Mouse (Mus musculus): ENCODE data around the gene Riiad1. TPM values are rescaled to one million over a fixed set of nuclear protein-coding genes. Genes with fewer than 3 reads are reported as not detected.

The Riiad1 gene
- polyA plus RNA-seq, 1 experiment from 2014 or later = 12.9 TPM

DNA sequence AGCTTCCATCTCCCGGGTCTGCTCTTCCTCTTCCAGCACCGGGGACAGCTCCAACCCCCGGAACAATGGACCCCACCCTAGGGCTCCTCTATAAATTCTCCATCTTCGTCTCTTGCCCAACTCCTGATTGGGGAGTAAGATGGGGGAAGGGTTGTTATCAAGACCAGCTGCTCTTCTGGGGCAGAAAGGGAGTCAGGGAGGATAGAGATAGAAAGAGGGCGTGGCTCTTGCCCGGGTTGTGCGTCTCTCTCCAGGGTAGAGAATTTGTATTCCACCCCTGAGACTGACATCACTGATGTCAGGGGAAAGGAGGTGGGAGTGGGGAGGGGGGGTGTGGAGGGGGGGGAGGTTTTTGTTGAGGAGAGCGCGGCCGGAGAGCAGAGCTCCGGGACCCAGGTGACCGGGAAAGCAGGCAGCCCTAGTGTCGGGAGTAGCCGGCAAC is 2.1 kb downstream of the Riiad1 start, which contains the start of gene Celf3:
Gene Celf3 (plus strand): TSS at position 315 of the 442 bp plus-strand sequence.
- peak; percentile 90 for ATAC-seq (ENCODE audit: low FRiP score, low read depth)
- under 1% methylated on average over 14 of the region's 14 CpGs for WGBS
- Histone ChIP-seq H3K27ac (peak within 1 kb of the TSS; percentile 54), H3K9me3 (no peaks in the 10 kb centered on the region), H3K4me3 (peak within 1 kb of the TSS; percentile 59), H3K9ac (peak within 1 kb of the TSS; percentile 86), H3K36me3 (peaks cover 9% of the 10 kb centered on the region; the same call in 1 of the 2 replicates), H3K27me3 (replicated peaks) (peaks cover 6% of the 10 kb centered on the region; the same call in 1 of the 2 replicates), H3K4me1 (peaks cover 48% of the 10 kb centered on the region), H3K4me2 (replicated peaks) (peak within 1 kb of the TSS; percentile 82)

DNA sequence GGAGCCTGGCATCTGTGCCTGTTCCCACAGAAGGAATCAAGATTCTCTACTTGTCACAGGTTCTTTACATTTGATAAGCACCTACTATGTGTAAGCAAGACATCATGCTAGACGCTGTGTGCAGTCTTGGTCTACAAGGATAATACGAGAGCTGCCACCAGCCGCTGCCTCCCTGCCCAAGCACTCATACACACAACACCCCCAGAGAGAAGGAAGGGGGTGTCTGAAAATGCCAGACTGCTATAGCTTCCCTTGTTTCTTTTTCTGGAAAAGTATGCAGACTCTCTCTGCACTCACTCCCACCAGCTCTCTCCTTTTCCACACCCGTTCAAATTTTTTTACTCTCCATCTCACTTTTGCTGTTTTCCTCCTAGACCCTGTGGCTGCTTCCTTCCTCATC is 2.7 kb downstream of the Riiad1 start:
- Histone ChIP-seq H3K4me3 (peak overlapping the region; percentile 59), H3K9ac (peak overlapping the region; percentile 52), H3K4me1 (peaks cover 47% of the 10 kb centered on the region), H3K36me3 (peaks cover 9% of the 10 kb centered on the region; the same call in 1 of the 2 replicates), H3K4me2 (replicated peaks) (peak overlapping the region; percentile 82), H3K9me3 (no peaks in the 10 kb centered on the region), H3K27ac (peak overlapping the region; percentile 32), H3K27me3 (replicated peaks) (peaks cover 6% of the 10 kb centered on the region; the same call in 1 of the 2 replicates)
- 34% methylated on average over 4 of the region's 4 CpGs for WGBS
- ATAC-seq (ENCODE audit: low FRiP score, low read depth) = 0 out of 2 replicates have a peak, but pooled peaks have one; percentile 0

DNA sequence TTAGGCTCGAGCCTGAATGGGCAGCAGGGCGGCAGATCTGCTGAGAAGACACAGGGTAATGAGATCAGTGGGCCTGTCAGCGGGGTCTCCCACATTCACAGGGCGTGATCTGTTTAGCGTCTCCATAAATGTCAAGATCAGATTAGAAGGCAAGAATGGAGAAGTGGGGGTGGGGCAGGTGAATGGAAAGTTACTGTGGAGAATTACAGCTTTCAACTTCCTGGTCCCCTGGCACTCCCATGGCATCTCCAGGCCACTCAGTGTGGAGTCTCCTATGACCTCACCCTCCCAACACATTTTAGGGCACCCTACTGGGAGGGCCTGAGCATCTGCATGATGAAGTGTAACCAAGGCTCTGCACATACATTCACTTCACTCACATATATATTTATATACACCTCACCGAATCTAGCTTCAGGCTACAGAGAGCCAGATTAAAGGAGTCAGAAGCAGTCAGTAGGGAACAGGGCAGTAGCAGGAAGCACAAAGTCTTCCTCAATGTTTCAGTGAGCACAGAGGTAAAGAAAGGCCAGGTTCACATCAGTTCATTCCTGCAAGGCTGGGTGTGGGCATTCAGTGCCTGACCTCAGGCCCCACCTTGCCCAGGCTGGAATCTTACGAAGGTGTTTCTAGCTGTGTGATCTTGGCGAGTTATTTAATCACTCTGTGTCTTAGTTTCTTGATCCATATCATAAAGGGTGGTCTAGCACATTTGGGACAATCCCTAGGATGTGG is 3.7 kb downstream of the Riiad1 start:
- 58% methylated on average over 8 of the region's 8 CpGs for WGBS
- H3K9me3 ChIP-seq = no peaks in the 10 kb centered on the region
- H3K36me3 ChIP-seq = peaks cover 6% of the 10 kb centered on the region; the same call in 1 of the 2 replicates
- no peak overlapping the region for H3K9ac ChIP-seq
- H3K4me2 ChIP-seq (replicated peaks) = no peak overlapping the region
- H3K4me1 ChIP-seq = peaks cover 44% of the 10 kb centered on the region
- H3K27me3 ChIP-seq (replicated peaks) = peaks cover 6% of the 10 kb centered on the region; the same call in 1 of the 2 replicates
- no peak overlapping the region for H3K4me3 ChIP-seq
- no peak for ATAC-seq (ENCODE audit: low FRiP score, low read depth)
- H3K27ac ChIP-seq = no peak overlapping the region

DNA sequence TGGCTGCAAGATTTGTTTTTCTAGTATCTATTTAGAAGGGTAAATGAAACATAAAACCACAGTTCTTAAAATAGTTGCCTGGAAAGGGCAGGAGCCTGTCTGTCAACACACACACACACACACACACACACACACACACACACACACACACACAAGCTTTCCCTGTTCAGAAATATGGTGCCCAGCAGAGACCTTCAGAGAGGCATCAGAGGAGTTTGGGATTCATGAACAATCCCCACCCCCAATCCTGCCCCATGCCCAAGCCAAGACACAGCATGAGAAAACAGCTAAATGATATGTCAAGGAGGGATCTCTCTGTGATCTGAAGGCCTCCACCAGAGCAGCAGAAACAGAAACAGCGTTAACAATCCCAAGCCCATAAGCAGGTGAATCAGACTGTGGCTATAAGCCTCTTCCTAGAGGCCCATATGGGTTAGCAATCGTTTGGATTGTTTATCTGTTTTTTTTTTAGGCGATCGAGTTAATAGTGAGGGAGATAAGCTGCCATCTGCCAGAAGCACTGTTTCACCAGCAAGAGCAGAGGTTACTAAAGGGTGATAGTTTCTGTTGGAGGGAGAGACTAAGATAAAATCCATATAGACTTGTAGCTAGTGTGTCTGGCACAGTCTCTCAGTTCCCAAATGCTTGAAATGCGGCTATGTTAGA is 6.4 kb downstream of the Riiad1 start:
- H3K9me3 ChIP-seq = no peaks in the 10 kb centered on the region
- no peak overlapping the region for H3K4me2 ChIP-seq (replicated peaks)
- no peak for ATAC-seq (ENCODE audit: low FRiP score, low read depth)
- H3K36me3 ChIP-seq = no peaks in the 10 kb centered on the region
- H3K4me1 ChIP-seq = peaks cover 25% of the 10 kb centered on the region
- no peaks in the 10 kb centered on the region for H3K27me3 ChIP-seq (replicated peaks)
- 88% methylated on average over 5 of the region's 5 CpGs for WGBS
- no peak overlapping the region for H3K4me3 ChIP-seq
- no peak overlapping the region for H3K27ac ChIP-seq
- H3K9ac ChIP-seq = no peak overlapping the region

DNA sequence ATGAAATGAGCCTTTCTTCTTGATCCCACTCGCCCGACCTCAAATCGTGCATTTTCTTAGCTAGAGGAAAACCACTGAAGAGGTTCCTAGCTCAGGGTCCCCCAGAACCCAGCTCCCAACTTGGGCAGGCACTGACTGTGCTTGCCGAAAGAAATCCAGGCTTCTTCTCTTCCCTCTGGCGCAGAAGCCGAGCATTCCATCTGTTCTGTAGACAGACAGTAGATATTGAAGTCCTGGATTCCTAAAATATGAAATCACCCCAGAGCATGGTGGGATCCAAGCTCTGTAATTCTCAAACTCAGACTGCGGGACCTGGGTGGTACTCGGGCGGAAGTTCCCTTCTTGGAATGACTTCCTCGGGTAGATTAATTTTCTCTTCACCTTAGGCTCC is 7.0 kb downstream of the Riiad1 start:
- ATAC-seq (ENCODE audit: low FRiP score, low read depth) = no peak

DNA sequence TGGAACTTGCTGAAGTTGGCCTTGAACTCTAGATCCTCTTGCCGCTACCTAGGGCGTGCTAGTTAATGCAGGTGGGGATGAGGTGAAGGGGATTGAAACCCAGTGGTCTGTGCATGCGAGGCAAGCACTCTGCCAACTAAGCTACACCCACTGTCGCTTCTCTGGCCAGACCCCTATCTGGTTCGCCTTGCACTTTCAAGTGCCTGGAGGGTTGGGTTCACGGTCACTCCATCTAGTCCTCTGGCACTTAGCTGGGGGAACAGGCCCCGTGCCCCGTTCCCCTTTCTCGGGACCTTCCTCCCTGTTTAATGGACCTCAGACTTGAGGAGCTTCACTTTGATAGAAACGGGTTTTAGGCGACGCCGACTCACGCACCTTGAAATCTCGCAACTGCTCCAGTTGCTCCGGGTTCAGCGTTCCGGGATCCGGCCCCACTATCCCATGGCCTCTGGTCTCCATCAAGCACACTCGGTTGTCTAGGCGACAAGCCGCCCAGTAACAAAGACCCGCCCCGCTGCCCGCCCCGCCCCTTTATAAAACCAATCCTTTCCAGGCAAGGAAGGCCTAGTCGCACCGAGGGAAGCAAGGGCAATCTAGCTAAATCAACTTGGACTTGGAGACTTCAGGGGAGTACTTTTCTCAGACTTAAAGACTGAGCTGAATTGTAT is 7.6 kb downstream of the Riiad1 start:
- Histone ChIP-seq H3K36me3 (no peaks in the 10 kb centered on the region), H3K4me1 (peaks cover 24% of the 10 kb centered on the region), H3K4me2 (replicated peaks) (peak overlapping the region; percentile 61), H3K27ac (no peak overlapping the region), H3K9ac (peak overlapping the region; percentile 34; the same call in 1 of the 2 replicates), H3K27me3 (replicated peaks) (no peaks in the 10 kb centered on the region), H3K4me3 (peak overlapping the region; percentile 23; the same call in 1 of the 2 replicates), H3K9me3 (no peaks in the 10 kb centered on the region)
- 10% methylated on average over 28 of the region's 28 CpGs for WGBS
- ATAC-seq (ENCODE audit: low FRiP score, low read depth) = peak; percentile 68; the same call in 1 of the 2 replicates

More for the DNA sequence above, 7.0 kb downstream of the Riiad1 start:
- Histone ChIP-seq H3K36me3 (no peaks in the 10 kb centered on the region), H3K4me3 (no peak overlapping the region), H3K27me3 (replicated peaks) (no peaks in the 10 kb centered on the region), H3K4me1 (peaks cover 25% of the 10 kb centered on the region), H3K4me2 (replicated peaks) (peak overlapping the region; percentile 61), H3K9me3 (no peaks in the 10 kb centered on the region), H3K9ac (no peak overlapping the region), H3K27ac (no peak overlapping the region)
- 53% methylated on average over 10 of the region's 10 CpGs for WGBS

DNA sequence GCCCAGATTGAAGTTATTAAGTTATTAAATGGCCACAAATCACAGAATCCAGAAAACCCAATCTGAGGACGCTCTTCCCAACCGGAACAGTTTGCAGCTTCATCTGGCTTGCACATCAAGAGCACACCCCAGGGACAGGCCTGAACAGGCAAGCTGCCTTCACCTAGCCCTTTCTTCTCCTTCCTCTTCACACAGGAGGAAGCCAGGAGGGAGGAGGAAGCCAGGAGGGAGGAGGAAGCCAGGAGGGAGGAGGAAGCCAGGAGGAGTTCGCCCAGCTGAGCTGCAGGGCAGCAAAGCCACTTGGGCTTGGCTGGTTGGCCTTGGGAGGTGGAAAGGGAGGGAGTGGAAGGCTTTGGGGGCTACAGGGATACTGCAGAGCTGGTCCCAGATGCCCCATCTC is 11.2 kb downstream of the Riiad1 start:
- Histone ChIP-seq H3K4me2 (replicated peaks) (no peak overlapping the region), H3K9ac (no peak overlapping the region), H3K27ac (no peak overlapping the region), H3K27me3 (replicated peaks) (no peaks in the 10 kb centered on the region), H3K4me3 (no peak overlapping the region), H3K9me3 (no peaks in the 10 kb centered on the region), H3K4me1 (peaks cover 33% of the 10 kb centered on the region), H3K36me3 (no peaks in the 10 kb centered on the region)
- WGBS = 58% methylated on average over 3 of the region's 3 CpGs
- no peak for ATAC-seq (ENCODE audit: low FRiP score, low read depth)

DNA sequence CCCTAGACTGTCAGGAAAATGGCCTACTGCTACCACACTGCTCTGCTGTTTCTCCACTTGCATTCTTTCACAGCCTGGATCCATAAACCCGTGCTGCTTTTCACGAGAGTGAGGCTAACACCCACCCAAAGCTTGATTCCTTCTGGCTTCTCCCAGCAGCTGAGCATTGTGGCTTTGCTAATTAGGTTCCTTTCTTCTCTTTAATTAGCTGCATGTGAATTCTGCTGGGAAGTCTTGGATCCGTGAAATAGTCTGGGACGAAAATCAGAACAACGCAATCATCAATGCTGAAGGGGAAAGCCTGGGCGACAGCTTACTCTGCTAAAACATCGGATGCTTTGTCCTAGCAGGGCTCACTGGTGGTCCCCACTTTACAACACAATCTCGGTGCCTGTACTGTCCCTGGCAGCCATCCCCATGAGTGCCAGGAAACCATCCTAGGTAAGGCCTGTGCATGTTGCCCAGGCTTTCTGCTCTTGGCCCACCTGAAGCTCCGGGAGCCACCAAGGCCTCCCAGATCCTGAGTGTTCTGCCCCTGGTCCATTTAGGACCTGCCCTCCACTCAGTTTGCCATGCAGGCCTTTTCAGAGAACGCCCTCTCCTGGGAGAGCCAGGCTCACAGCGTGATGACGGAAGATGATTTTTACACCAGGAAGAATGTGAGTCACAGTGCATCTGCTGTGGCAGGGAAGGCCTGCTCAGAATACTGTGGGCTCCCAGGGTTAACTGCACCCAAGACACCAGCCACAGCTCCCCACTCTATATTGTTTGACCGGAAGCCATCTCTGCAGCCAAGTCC is 14.3 kb downstream of the Riiad1 start:
- 49% methylated on average over 13 of the region's 13 CpGs for WGBS
- no peak overlapping the region for H3K4me3 ChIP-seq
- H3K9ac ChIP-seq = no peak overlapping the region
- peaks cover 23% of the 10 kb centered on the region for H3K4me1 ChIP-seq
- no peak overlapping the region for H3K4me2 ChIP-seq (replicated peaks)
- no peaks in the 10 kb centered on the region for H3K9me3 ChIP-seq
- 0 out of 2 replicates have a peak, but pooled peaks have one; percentile 8 for ATAC-seq (ENCODE audit: low FRiP score, low read depth)
- peak overlapping the region; percentile 53; the same call in 1 of the 2 replicates for H3K27ac ChIP-seq
- H3K36me3 ChIP-seq = no peaks in the 10 kb centered on the region
- no peaks in the 10 kb centered on the region for H3K27me3 ChIP-seq (replicated peaks)

DNA sequence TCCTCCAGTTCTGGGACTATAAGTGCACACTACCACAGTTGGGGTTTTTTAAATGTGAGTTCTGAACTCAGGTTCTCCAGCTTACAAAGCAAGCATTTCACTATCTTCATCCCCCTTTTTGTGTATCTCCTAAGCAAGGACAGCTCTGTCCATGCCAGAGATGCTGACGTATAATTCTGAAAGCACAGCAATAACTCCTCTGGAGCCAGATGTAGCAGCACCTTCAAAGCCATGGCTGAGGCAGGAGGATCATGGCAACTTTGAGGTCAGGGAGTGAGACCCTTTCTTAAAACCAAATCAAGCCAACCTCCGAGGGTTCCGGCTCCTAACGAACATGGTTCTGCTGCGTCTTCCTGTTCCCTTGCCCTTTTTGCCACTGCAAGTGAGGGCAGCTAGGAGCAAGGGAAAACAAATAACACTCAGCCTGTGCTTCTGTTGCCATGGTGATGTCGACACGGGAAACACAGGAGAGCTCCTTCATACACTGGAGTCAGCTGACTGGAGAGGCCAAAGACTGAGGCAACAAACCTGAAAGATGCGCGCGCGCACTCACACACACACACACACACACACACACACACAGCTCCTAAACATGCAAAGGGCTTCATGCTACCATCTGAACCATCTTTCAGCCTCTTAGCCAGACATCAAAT is 16.1 kb downstream of the Riiad1 start:
- WGBS = 47% methylated on average over 11 of the region's 11 CpGs
- Histone ChIP-seq H3K4me2 (replicated peaks) (no peak overlapping the region; the same call in 1 of the 2 replicates), H3K27me3 (replicated peaks) (no peaks in the 10 kb centered on the region)

DNA sequence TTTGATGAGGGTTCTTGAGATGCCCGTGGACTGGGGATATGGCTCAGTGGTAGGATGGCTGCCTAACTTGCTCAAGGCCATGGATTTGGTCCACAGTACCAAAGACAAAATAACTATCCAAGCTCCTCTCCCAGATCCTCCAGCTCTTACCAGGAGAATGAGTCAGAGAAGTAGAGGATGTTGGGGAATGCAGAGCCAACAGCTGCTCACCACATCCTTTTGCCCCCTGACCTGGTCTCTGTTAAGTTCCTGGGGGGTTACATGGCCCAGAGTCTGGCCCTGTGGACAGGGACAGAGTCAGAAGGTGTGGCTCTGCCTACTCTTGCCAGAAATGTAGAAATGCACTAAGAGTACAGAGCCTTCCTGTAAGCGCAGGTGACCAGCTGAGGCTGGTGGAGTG is 20.3 kb downstream of the Riiad1 start:
- Histone ChIP-seq H3K27ac (no peak overlapping the region), H3K27me3 (replicated peaks) (no peaks in the 10 kb centered on the region; the same call in 1 of the 2 replicates), H3K4me1 (peaks cover 12% of the 10 kb centered on the region), H3K36me3 (no peaks in the 10 kb centered on the region), H3K4me2 (replicated peaks) (no peak overlapping the region), H3K9me3 (0 out of 2 replicates have a peak, but pooled peaks cover 3% of the 10 kb centered on the region), H3K9ac (no peak overlapping the region), H3K4me3 (no peak overlapping the region)
- no peak for ATAC-seq (ENCODE audit: low FRiP score, low read depth)
- 94% methylated on average over 2 of the region's 2 CpGs for WGBS

More for the DNA sequence above, 16.1 kb downstream of the Riiad1 start:
- Histone ChIP-seq H3K27ac (no peak overlapping the region), H3K9ac (no peak overlapping the region), H3K4me3 (no peak overlapping the region), H3K4me1 (peaks cover 23% of the 10 kb centered on the region), H3K9me3 (0 out of 2 replicates have a peak, but pooled peaks cover under 1% of the 10 kb centered on the region), H3K36me3 (no peaks in the 10 kb centered on the region)
- ATAC-seq (ENCODE audit: low FRiP score, low read depth) = peak; percentile 81

DNA sequence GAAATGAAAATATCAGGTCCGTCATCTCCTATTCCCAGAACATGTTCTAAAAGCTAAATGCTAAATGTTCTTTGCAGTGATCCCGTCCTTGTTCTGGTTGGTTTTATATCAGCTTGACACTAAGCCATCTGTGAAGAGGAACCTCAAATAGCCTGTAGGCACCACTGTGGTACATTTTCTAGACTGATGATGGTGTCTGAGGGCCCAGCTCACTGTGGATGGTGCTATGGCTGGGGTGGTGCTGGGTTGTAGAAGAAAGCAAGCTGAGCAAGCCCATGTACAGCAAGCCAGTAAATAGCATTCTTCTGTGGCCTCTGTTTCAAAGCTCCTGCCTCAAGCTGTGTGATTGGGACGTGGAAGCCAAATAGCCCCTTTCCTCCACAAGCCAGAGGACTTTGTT is 23.1 kb downstream of the Riiad1 start:
- 0 out of 2 replicates have a peak, but pooled peaks cover 3% of the 10 kb centered on the region for H3K9me3 ChIP-seq
- H3K9ac ChIP-seq = no peak overlapping the region
- 80% methylated on average over 3 of the region's 3 CpGs for WGBS
- H3K4me2 ChIP-seq (replicated peaks) = peak overlapping the region; percentile 47; the same call in 1 of the 2 replicates
- H3K4me1 ChIP-seq = no peaks in the 10 kb centered on the region
- no peak overlapping the region for H3K27ac ChIP-seq
- H3K27me3 ChIP-seq (replicated peaks) = no peaks in the 10 kb centered on the region; the same call in 1 of the 2 replicates
- H3K36me3 ChIP-seq = no peaks in the 10 kb centered on the region
- no peak overlapping the region for H3K4me3 ChIP-seq
- ATAC-seq (ENCODE audit: low FRiP score, low read depth) = 0 out of 2 replicates have a peak, but pooled peaks have one; percentile 48

All from neural tube, embryonic 12.5 days (tissue).